Mouse (Mus musculus) hindlimb bud, embryonic 11.5 days (tissue): ENCODE results near the gene Epyc.

ENCODE experiments used
- DNase-seq: peaks from one replicate; pipeline ENCODE4 v3.0.0-alpha.2; 2012; ENCODE audit warnings: low read depth, low spot score; ENCODE audit errors: extremely low spot score

Epyc gene

DNA sequence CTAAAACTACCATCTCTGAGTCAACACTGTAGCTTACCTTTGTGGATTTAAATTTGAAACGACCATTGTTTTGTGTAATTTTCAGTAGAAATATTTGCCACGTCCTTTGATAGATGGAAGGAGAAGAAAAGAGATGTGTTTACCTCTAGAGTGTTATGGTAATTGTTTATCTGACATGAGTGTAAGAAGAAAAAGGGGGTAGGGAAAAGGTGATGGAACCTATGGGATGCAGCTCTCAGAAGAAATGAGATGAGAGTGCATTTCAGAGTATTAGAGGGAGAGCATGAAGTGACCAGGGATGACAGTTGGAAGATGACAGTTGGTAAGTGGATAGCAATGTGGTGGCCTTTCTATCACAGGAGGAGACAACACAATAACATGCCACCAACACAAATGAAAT is at the start of gene Epyc:
Epyc (plus strand) TSS at position 301 of the 400 bp plus-strand sequence.
- DNase-seq: no peak

DNA sequence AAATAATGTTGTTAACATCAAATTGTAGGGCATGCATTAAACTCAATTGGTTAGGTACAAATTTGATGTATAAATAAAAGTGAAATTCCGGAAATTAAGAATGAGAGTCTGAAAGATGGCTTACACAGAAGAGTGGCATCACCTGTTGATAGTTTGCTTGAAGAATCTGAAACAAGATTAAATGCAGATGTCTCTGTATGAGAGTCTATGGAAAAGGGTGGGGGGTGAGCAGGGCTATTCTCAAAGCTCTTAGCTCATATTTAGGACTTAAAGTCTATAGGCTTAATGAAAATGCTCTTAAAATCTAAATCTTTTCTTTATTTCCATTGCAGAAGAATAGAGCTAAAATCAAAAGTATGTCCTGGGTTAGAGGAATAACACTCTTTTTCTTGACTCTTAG is 48.2 kb upstream of the Epyc start:
- DNase-seq: no peak

DNA sequence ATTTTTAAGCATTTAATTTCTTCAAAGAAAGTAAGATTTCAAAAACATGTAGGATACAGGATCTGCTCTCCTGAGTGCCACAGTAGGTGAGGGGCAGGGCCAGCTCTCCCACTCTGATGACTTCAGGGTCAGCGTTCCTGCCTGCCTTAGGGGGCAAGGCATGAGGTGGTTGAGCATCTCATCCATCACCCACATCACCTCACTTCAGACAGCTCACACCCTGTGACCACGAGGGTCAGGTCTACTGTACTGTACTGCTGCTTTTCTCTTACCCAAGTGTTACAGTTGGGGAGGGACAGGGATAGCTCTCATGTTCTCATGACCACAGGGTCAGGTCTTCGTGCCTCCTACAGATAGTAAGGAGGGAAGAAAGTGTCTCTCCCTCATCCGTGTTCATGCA is 42.1 kb upstream of the Epyc start:
- no peak for DNase-seq

DNA sequence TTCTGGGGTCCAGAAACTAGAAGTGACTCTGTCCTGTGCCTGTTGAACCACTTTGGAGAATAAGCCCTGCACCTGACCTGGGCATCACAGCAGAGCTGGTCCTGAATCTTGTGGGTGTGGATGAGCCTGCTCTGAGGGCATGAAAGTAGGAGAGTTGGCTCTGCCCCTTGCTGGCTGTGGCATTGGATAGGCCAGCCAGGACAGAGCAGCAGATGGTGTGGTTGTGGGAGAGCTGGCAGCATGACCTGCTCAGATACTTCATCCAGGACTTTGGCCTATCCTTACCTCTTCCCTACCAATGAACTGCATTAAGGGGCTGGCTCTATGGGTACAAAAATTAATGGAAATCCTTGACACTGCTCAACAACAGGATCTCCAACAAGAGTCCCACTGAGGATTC is 40.6 kb upstream of the Epyc start:
- DNase-seq: no peak

DNA sequence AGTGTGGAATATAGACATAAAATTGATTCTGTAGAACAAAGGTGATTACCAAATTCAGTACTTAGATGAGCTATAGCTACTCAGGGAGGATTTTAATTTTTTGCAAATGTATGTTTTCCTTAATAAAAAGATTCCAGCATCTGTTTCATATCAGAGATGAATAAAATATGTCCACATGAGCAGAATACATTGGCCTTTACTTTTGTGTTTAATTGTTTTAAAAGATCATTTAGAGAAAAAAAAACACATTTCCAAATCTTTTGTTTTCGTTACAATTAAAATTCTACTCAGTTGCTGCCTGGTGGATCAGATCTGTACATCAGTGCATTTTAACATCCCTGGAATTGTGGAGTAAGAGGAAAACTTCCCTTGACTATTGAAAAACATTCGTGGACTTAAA is 37.3 kb upstream of the Epyc start, which contains the start of gene Kera:
Kera (plus strand) TSS at position 301 of the 400 bp plus-strand sequence.
- DNase-seq: no peak

DNA sequence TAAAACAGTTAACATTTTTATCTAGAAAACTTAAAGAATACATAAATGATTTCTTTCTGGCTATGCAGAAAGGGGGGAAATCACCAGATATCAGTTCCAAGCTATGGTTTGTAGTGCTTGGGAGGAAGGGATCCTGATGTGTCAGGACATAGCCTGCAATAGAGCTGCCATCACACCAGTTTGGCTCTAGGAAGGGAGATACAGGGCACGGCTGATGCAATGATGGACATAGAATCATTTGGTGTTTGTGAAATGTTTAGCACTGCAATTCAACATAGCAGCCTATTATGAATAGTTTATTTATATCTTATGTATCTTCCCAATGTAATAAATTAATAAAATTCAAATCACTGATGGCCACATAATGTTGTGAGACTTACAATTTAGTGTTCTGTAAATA is 21.5 kb upstream of the Epyc start:
- DNase-seq: no peak

DNA sequence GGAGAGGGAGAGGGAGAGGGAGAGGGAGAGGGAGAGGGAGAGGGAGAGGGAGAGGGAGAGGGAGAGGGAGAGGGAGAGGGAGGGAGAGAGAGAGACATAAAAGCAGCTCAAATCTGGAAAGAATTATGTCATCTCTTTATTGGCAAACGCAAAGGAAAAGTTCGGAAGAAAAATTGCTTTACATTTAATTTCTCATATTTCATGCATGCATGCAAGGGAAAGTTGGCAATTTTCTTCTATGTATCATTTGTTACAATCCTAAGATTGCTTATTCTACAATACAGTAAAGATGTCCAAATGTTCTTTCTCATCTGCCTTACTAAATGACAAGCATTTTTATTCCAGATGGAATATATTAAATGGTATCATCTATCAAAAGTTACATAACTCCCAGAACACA is 19.5 kb upstream of the Epyc start:
- no peak for DNase-seq

DNA sequence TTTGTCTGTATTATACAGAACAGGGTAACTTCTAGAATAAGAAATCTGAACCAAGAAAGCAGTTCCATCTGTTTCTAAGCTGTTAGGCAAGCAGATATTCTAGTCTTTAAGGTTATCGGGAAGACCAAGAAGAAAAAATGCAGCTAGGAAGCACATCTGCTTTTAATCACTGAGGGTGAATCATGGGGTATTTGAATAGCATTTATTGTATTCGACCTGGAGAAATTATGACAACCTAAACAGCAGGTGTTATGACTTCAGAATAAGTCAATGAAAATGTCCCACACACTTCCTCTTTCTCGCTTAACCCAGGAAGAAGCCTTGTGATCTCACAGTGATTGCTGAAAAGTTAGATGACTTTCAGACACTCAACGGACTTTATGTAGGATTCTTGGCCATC is 18.8 kb upstream of the Epyc start:
- no peak for DNase-seq

DNA sequence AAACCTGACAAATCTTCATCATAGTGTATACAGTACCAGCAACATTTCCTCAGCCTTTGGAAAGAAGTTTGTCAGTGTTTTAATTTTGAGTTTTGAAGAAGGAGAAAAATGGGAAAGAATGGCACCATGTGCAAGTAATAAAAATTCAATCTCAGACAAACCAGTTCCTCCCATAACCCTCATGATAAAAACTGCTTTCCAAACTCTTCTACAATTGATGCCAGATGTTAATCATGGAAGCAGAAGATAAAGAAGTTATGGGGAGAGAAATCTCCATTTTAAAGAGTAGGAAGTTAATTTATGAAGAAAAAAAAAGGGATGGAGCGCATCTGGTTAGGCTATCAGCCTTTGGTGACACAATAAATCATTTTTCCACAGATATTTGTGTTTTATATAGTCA is 17.3 kb upstream of the Epyc start:
- DNase-seq: no peak

DNA sequence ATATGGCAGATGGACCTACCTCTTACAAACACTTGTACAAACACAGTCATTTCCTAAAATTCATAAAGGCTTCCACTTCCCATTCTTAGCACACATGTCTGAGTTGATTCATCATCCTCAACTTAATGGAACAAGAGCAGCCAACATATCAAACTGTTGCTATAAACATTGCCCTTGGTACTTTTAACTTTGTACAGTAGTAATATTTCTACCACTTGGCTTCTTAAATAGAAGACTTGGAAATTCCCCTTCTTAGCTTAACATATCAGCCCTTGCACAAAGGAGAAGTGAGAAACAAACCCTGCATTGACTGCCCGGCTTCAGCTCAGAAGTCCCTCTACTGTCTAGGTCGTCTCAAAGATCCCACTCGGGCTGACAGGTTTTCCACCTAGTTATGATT is 12.8 kb upstream of the Epyc start:
- DNase-seq: no peak

DNA sequence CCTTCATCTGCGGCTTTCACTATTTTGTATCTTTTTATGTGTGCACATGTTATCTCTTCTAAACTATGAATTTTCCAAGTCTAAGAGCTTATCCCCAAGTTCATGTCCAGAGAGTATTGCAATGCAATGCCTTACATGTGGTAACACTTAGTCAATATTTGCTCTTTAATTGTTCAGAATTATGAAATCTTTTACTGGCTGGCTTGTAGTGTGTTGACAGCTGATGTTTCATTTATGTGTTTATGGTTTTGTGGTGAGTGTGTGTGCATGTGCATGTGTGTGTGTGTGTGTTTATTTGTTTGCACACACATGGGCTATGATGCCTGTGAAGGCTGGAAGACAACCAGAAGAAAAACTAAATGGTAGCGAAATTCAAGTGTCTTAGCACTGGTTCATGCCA is 1.9 kb upstream of the Epyc start:
- no peak for DNase-seq

DNA sequence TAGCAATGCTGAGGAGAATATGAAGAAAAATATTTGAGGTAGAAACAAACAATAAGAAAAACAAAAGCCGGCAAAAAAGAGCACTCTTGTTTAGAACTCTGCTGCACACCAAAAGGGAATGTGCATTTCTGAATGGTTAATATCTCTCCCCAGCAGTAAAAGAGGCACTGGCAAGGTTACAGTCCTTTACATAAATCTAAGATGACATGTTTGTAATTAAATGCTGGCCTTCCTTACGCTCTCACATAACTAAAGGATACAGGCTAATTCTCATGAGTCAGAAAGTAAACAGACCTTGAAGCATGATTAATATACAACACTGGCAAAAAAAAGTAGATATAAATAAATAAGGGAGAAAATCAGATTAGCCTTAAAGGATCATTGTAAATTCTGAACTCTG is 6.5 kb downstream of the Epyc start:
- DNase-seq: no peak

DNA sequence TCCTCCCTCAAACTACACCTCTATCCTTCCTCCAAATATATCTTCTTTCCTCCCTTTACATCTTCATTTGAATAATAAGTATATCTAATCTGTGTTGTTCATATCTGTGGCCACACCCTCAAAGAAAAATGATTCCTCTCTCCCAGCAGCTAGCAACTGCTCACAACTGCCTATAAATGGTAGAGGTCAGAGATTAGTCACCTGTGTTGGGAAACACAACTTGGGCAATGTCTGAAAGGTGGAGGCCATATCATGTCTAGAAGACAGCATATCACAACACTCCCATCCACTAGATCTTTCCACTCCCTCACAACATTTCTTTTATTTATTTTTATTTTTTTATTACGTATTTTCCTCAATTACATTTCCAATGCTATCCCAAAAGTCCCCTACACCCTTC is 15.6 kb downstream of the Epyc start:
- DNase-seq: no peak

DNA sequence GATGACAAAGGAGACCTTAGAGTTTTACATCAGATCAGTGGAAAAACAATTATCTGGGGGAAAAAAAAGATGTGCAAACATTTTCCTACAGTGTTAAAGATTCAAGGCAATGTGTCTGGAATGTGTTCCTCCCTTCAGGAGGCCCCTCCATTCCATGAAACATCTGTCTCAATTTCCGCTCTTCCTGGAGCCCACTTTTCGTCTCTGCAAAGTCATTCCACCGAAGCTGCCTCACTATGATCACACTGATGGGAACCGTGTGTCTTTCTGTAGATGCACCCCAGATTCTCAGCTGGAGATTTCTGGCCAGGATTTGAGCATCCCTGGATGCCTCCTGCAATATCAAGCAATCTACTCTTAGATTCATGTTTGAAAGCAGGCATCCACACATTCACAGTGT is 24.8 kb downstream of the Epyc start:
- DNase-seq: no peak

DNA sequence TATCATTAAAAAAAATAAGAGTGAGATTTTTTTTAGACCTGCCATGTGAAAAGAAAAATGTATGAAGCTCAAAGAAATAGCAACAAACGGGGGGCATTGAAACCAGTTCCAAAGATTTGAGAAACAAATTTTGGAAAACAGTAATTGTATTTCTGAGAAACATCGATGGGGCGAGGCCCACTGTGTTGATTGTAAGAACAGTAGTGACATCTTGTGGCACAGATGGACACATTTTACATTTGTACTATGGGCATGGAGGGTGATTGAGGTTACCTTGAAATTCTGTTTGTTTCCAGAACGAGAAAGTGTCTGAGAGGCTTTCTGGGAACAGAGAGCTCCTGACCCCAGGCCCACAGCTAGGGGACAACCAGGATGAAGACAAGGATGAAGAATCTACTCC is 26.3 kb downstream of the Epyc start:
- no peak for DNase-seq

DNA sequence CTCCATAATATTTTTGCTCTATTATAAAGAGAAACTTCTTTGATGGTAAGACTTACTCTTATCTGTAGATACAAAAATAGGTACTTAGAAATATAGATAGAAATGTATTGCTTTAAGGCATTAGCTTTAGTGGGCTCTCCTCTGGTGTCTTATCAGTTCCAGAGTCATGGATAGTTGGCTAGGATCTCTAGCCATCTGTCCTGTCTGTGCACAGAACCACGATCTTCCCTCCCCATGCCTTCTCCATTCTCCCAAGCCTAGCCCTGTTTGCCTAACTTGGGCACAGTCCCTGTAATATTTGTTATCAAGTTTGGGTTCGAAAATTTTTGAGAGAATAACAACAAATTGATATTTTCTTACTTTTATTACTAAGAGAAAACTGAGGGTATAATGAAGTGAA is 29.4 kb downstream of the Epyc start:
- DNase-seq: no peak

DNA sequence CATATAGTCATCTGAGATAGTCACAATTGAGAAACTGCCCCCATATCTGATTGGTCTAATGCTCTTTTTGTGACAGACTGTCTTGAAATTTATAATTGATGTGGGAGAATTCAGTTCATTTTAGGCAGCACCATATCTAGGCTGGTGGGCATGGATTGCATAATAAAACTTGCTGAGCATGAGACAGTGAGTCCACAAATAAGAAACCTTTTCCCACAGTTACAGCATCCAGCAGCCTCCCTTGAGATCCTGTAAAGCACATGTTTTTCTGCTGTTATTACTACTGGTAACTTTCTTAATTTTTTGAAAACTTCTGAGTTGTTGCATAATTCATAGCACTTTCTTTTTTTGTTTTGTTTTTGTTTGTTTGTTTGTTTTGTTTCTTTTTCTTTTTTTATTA is 39.1 kb downstream of the Epyc start:
- DNase-seq: no peak

DNA sequence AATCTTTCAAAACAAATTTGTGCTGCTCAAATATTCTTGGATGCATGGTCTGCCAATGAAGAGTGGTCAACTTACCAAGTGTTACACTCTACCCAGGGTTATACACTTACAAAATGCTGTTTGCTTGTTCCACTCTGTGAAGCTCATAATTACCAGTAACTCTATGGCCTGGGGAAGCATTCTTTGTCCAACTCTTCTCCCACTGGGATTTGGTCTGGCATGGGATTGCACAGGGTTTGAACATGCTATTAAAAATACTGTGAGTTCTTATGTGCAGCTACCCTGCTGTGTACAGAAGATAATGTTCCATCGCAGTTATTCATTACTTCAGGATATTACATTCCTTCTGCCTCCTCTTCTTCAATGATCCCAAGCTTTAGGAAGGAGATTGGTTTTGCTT is 43.3 kb downstream of the Epyc start:
- no peak for DNase-seq

DNA sequence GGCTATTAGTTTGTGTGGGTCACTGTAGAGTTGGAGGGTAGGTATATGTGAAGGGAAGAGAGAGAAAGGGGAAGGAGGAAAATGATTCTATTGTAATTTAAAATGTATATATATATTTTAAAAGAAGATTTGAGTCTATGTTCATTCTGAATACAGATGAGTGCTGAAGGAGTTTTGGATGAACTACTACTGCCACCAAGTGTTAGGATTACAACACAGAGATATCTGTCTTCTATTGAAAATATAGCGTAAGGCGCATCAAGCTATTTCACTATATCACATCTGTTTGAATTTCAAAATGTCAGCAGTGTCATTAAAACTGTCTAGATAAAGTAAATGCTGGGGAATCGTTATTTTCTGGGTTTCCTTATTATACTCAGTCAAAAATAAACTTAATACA is 45.6 kb downstream of the Epyc start:
- DNase-seq: no peak

DNA sequence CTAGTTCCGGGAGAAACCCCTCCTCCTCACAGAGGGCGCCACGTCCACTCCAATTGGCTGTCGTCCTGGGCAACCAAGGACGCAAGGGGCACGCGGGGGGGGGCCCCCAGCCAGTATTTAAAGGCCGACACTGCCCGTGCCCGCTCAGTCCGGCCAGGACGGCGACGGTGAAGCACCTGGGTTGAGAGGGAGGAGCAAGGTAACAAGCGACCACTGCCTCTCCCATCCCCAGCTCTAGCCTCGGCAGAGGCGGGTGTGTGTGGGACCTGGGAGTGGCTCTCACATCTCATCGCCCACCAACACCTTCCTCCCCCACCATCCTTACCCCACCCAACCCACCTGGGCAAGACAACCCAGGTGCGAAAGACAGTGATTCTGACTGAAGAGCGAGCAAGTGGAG is 49.0 kb downstream of the Epyc start, which contains the start of gene Ccer1:
Ccer1 (plus strand) TSS at position 147 of the 400 bp plus-strand sequence.
- DNase-seq: no peak

DNA sequence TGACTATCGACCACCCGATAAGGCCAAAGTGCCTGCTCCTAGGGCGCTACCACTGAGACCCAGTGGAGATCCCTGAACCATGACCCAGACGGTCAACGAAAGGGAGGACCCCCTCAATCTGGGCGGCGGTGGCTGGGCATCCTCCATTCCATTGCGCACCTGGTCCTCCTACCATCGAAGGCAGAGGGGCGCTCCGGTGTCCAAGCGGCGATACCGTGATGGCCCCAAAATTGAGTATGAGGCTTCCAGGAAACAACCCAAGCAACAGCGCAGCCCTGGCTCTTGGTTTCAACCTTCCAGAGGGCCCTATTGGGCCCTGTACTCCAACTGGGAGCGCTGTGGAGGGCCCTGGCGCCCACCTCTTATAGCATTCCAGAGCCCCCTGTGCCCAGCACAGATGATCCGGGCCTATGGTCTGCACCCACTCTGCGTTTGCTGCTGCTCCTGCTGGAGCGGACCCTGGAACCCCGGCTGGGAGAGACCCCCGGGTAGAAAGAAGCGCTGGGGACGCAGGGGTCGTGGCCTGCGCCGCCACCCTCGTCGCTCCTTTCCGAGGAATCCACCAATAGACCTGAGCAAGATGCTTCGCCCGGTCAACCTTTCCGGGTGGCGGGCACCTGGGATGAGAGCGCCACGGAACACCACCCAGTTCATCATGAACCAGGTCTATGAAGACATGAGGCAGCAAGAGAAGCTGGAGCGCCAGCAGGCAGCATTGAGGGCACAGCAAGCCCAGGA is 49.7 kb downstream of the Epyc start:
- DNase-seq: no peak

DNA sequence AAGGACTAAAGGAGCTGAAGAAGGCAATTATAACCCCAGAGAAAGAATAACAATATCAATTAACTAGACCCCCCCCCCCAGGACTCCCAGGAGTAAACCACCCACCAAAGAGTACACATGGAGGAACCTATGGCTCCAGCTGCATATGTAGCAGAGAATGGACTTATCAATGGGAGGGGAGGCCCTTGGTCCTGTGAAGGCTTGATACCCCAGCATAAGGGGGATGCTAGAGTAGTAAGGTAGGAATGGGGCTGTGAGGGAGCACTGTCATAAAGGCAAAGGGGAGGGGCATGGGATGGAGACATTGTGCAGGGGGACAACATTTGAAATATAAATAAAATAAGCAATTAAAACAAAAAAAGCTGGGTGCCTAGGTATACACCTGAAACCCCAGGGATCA is 58.5 kb downstream of the Epyc start:
- DNase-seq: no peak

DNA sequence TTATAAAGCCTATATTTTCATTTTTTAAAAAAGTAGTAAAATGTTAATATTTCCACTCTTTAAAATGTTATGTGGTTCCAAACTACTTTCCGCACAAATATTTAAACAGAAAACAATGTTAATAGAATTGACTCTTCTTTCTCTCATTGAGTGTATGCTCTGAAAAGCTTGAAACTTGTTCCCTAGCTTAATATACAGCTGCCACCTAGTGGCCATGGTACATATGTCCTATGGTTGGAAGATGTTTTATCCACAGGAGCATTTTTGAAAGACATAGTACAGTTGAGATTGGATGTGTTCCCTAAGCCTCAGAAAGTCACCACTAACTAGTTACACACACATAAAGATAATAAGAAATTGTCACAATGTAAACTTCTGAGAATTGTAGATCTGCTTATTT is 60.7 kb downstream of the Epyc start:
- peak; percentile 33 for DNase-seq
